Comparison of ENCODE assay signal across 23 mouse cellular contexts in genomic region chr2:162591388-162591787, GRCm38 (mm10).
"Had no signal": no experiment of that assay in that cellular context is flagged by ENCODE, and none has a peak within 500 bp of the region (broad histone marks: within the 10 kb centered on the region; RNA-seq: fewer than 3 reads in every experiment).

No protein-coding gene starts in this region.

- DNase-seq: gastrocnemius, postnatal 14 days; gastrocnemius, postnatal 36 days; heart, adult 18-20 months; heart, postnatal 10 days; heart, postnatal 36 days; kidney, adult 11 months; kidney, adult 2 months; kidney, adult 9 months; kidney, postnatal 14 days; kidney, postnatal 36 days; layer of hippocampus, adult 9-11 months; layer of hippocampus, postnatal 36 days had no signal

- H3K36me3 ChIP-seq: heart, embryonic 10.5 days; heart, embryonic 12.5 days; kidney, embryonic 15.5 days; limb, embryonic 13.5 days; limb, embryonic 15.5 days; liver, embryonic 12.5 days had no signal

- H3K4me2 ChIP-seq: heart, embryonic 12.5 days; hindbrain, embryonic 14.5 days; kidney, embryonic 15.5 days; limb, embryonic 13.5 days; limb, embryonic 15.5 days; liver, embryonic 12.5 days had no signal

- H3K9me3 ChIP-seq: heart, embryonic 10.5 days; heart, embryonic 12.5 days; kidney, embryonic 15.5 days; limb, embryonic 13.5 days; limb, embryonic 15.5 days had no signal

- H3K9ac ChIP-seq: heart, embryonic 12.5 days; hindbrain, embryonic 14.5 days; kidney, embryonic 15.5 days; limb, embryonic 13.5 days; limb, embryonic 15.5 days; liver, embryonic 12.5 days; liver, embryonic 14.5 days had no signal

- H3K4me3 ChIP-seq: heart, embryonic 10.5 days; heart, embryonic 12.5 days; kidney, embryonic 15.5 days; limb, embryonic 13.5 days; limb, embryonic 15.5 days; liver, embryonic 12.5 days had no signal

- H3K4me1 ChIP-seq: heart, embryonic 10.5 days; heart, embryonic 12.5 days; kidney, embryonic 15.5 days; limb, embryonic 13.5 days; limb, embryonic 15.5 days; liver, embryonic 12.5 days had no signal

- H3K27me3 ChIP-seq: heart, embryonic 12.5 days; kidney, embryonic 15.5 days; limb, embryonic 13.5 days; limb, embryonic 15.5 days; liver, embryonic 12.5 days had no signal

- ATAC-seq: hindbrain, embryonic 16.5 days; intestine, embryonic 16.5 days; liver, embryonic 12.5 days had no signal

- H3K27ac ChIP-seq: heart, embryonic 10.5 days; hindbrain, embryonic 14.5 days; kidney, embryonic 15.5 days; kidney, postnatal 0 days; limb, embryonic 13.5 days; limb, embryonic 15.5 days; liver, embryonic 12.5 days; liver, embryonic 14.5 days had no signal
